8 mouse cellular contexts compared by ENCODE assay signal in the genomic region with DNA sequence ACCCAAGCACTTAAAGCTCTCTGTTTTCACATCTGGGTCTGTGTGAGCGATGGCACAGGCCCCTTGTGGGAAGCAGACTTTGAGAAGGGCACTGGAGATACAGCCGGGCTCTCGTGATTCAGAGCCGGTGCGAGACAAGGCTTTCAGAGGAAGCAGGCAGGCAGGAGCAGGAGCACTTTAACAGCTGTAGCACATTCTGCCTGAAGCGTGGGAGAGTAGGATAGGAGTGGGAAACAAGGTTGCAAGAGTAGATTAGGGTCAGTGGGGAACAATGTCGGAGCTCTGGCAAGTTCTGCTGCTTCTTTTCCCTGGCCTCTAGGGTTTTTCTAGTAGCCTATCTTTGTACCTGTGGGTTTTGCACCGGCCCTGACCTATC. TPM values are rescaled to one million over a fixed set of nuclear protein-coding genes. Genes with fewer than 3 reads are reported as not detected.
DNase-seq lines count a peak whose midpoint lies in the region; ATAC-seq and TF ChIP-seq lines count a peak whose summit lies in the region.

No protein-coding gene starts in this region.

- H3K27ac ChIP-seq in kidney, postnatal 0 days, result peak overlapping the region; percentile 84
- peak overlapping the region; percentile 66 for H3K27ac ChIP-seq in embryonic facial prominence, embryonic 13.5 days
- H3K27ac ChIP-seq in hindbrain, embryonic 14.5 days, result no peak overlapping the region
- H3K27ac ChIP-seq in midbrain, embryonic 13.5 days, result no peak overlapping the region

- WGBS in kidney, postnatal 0 days, result 12% methylated on average over 8 of the region's 8 CpGs
- WGBS in embryonic facial prominence, embryonic 13.5 days, result 11% methylated on average over 8 of the region's 8 CpGs
- WGBS in hindbrain, embryonic 14.5 days, result 32% methylated on average over 8 of the region's 8 CpGs
- 30% methylated on average over 8 of the region's 8 CpGs for WGBS in midbrain, embryonic 13.5 days

- H3K4me1 ChIP-seq in kidney, postnatal 0 days (replicated peaks; ENCODE audit: insufficient read depth, low read length), result peaks cover 27% of the 10 kb centered on the region
- H3K4me1 ChIP-seq in embryonic facial prominence, embryonic 13.5 days, result peaks cover 40% of the 10 kb centered on the region
- peaks cover 18% of the 10 kb centered on the region for H3K4me1 ChIP-seq in hindbrain, embryonic 14.5 days (replicated peaks; ENCODE audit: control insufficient read depth, insufficient read depth, low read length)
- peaks cover 32% of the 10 kb centered on the region for H3K4me1 ChIP-seq in midbrain, embryonic 13.5 days (replicated peaks)

- peak overlapping the region; percentile 64 for H3K4me2 ChIP-seq in kidney, postnatal 0 days (ENCODE audit: low read length)
- peak overlapping the region; percentile 64 for H3K4me2 ChIP-seq in embryonic facial prominence, embryonic 13.5 days
- H3K4me2 ChIP-seq in hindbrain, embryonic 14.5 days (replicated peaks), result peak overlapping the region; percentile 67
- H3K4me2 ChIP-seq in midbrain, embryonic 13.5 days (replicated peaks), result peak overlapping the region; percentile 60

- peak overlapping the region; percentile 31; the same call in 1 of the 2 replicates for H3K4me3 ChIP-seq in kidney, postnatal 0 days (replicated peaks; ENCODE audit: low read depth, low read length)
- peak overlapping the region; percentile 37; the same call in 1 of the 2 replicates for H3K4me3 ChIP-seq in embryonic facial prominence, embryonic 13.5 days
- H3K4me3 ChIP-seq in hindbrain, embryonic 14.5 days (replicated peaks; ENCODE audit: low read length), result peak overlapping the region; percentile 37; the same call in 1 of the 2 replicates
- peak overlapping the region; percentile 41; the same call in 1 of the 2 replicates for H3K4me3 ChIP-seq in midbrain, embryonic 13.5 days (replicated peaks)

- no peak for ATAC-seq in kidney, postnatal 0 days (replicated peaks; ENCODE audit: low FRiP score, low read depth)
- ATAC-seq in embryonic facial prominence, embryonic 13.5 days (ENCODE audit: insufficient number of reproducible peaks, insufficient read depth, low FRiP score, low TSS enrichment, low read depth), result no peak
- no peak for ATAC-seq in hindbrain, embryonic 14.5 days (ENCODE audit: low FRiP score)
- no peak for ATAC-seq in midbrain, embryonic 13.5 days

- no peaks in the 10 kb centered on the region for H3K36me3 ChIP-seq in kidney, postnatal 0 days (ENCODE audit: insufficient read depth, low read length)
- H3K36me3 ChIP-seq in embryonic facial prominence, embryonic 13.5 days, result no peaks in the 10 kb centered on the region
- H3K36me3 ChIP-seq in hindbrain, embryonic 14.5 days (replicated peaks; ENCODE audit: control insufficient read depth, insufficient read depth), result no peaks in the 10 kb centered on the region
- H3K36me3 ChIP-seq in midbrain, embryonic 13.5 days, result no peaks in the 10 kb centered on the region

- intact Hi-C loops in gastrocnemius, postnatal 36 days (cut with DNase I), result loop anchor here (5.0 kb wide), 1 partner anchor 76 kb away; no protein-coding TSS in a partner anchor

- H3K9me3 ChIP-seq in kidney, postnatal 0 days (replicated peaks; ENCODE audit: low read length), result no peaks in the 10 kb centered on the region
- no peaks in the 10 kb centered on the region for H3K9me3 ChIP-seq in embryonic facial prominence, embryonic 13.5 days
- H3K9me3 ChIP-seq in hindbrain, embryonic 14.5 days (ENCODE audit: control insufficient read depth, low read length), result no peaks in the 10 kb centered on the region
- H3K9me3 ChIP-seq in midbrain, embryonic 13.5 days, result no peaks in the 10 kb centered on the region

- TF ChIP-seq CTCF in kidney, postnatal 0 days (IDR thresholded peaks at IDR 0.05; ENCODE audit: low read depth), result no peak

- H3K9ac ChIP-seq in kidney, postnatal 0 days (ENCODE audit: low read depth, low read length), result peak overlapping the region; percentile 15; the same call in 1 of the 2 replicates
- H3K9ac ChIP-seq in embryonic facial prominence, embryonic 13.5 days, result peak overlapping the region; percentile 62
- H3K9ac ChIP-seq in hindbrain, embryonic 14.5 days, result 0 out of 2 replicates have a peak overlapping the region, but pooled peaks have one; percentile 47
- peak overlapping the region; percentile 41 for H3K9ac ChIP-seq in midbrain, embryonic 13.5 days (replicated peaks)

- no peak for DNase-seq in kidney, postnatal 0 days (ENCODE audit: low spot score)
- no peak for DNase-seq in kidney, postnatal 25 days
- DNase-seq in hindbrain, embryonic 14.5 days (ENCODE audit: low spot score), result no peak
- DNase-seq in gastrocnemius, postnatal 36 days, result no peak
- DNase-seq in frontal cortex, adult 2 months (ENCODE audit: extremely low spot score in 1 of 2, low spot score in 1 of 2), result no peak
- DNase-seq in frontal cortex, postnatal 36 days (ENCODE audit: low spot score in 2 of 2), result no peak

- H3K27me3 ChIP-seq in kidney, postnatal 0 days (ENCODE audit: insufficient read depth, low read length), result no peaks in the 10 kb centered on the region
- no peaks in the 10 kb centered on the region for H3K27me3 ChIP-seq in embryonic facial prominence, embryonic 13.5 days
- no peaks in the 10 kb centered on the region for H3K27me3 ChIP-seq in hindbrain, embryonic 14.5 days (ENCODE audit: control insufficient read depth, insufficient read depth, low read length)
- peaks cover 12% of the 10 kb centered on the region; the same call in 1 of the 2 replicates for H3K27me3 ChIP-seq in midbrain, embryonic 13.5 days

RNA-seq across cellular contexts. Expression of a gene that starts 5.3 kb away (rescaled TPM):
- polyA plus RNA-seq in kidney, postnatal 0 days (2015; fragmentation: Nextera tagmentation; extraction: Ambion mirVana), result 46.8 and 47.6 TPM in 2 replicates
- polyA plus RNA-seq in embryonic facial prominence, embryonic 13.5 days (2015; fragmentation: Nextera tagmentation; extraction: Ambion mirVana), result 53.6 and 54.2 TPM in 2 replicates
- 40.5 and 40.9 TPM in 2 replicates for polyA plus RNA-seq in hindbrain, embryonic 14.5 days (2014; fragmentation: Nextera tagmentation; extraction: Ambion mirVana)
- polyA plus RNA-seq in midbrain, embryonic 13.5 days (2015; fragmentation: Nextera tagmentation; extraction: Ambion mirVana), result 48.4 and 49.7 TPM in 2 replicates
- 10 to 100 TPM; 16.0 to 19.9 TPM for total RNA-seq in gastrocnemius, postnatal 36 days (2021)
- polyA plus RNA-seq in frontal cortex, adult 2 months (2012; rRNA removed), result 27.1 and 30.3 TPM in 2 replicates

RNA-seq across cellular contexts. Expression of a gene that starts 5.6 kb away (rescaled TPM):
- polyA plus RNA-seq in kidney, postnatal 0 days (2015; fragmentation: Nextera tagmentation; extraction: Ambion mirVana), result 18.2 and 18.3 TPM in 2 replicates
- polyA plus RNA-seq in embryonic facial prominence, embryonic 13.5 days (2015; fragmentation: Nextera tagmentation; extraction: Ambion mirVana), result 12.9 and 13.1 TPM in 2 replicates
- 3.8 and 3.9 TPM in 2 replicates for polyA plus RNA-seq in hindbrain, embryonic 14.5 days (2014; fragmentation: Nextera tagmentation; extraction: Ambion mirVana)
- 3.0 and 4.1 TPM in 2 replicates for polyA plus RNA-seq in midbrain, embryonic 13.5 days (2015; fragmentation: Nextera tagmentation; extraction: Ambion mirVana)
- total RNA-seq in gastrocnemius, postnatal 36 days (2021), result 1 to 10 TPM; 4.8 to 4.9 TPM
- polyA plus RNA-seq in frontal cortex, adult 2 months (2012; rRNA removed), result 4.5 and 5.9 TPM in 2 replicates

RNA-seq across cellular contexts. Expression of a gene that starts 35.0 kb away (rescaled TPM):
- 2.0 and 2.1 TPM in 2 replicates for polyA plus RNA-seq in kidney, postnatal 0 days (2015; fragmentation: Nextera tagmentation; extraction: Ambion mirVana)
- polyA plus RNA-seq in embryonic facial prominence, embryonic 13.5 days (2015; fragmentation: Nextera tagmentation; extraction: Ambion mirVana), result 2.6 and 3.1 TPM in 2 replicates
- 1.9 and 2.3 TPM in 2 replicates for polyA plus RNA-seq in hindbrain, embryonic 14.5 days (2014; fragmentation: Nextera tagmentation; extraction: Ambion mirVana)
- 1.8 and 2.3 TPM in 2 replicates for polyA plus RNA-seq in midbrain, embryonic 13.5 days (2015; fragmentation: Nextera tagmentation; extraction: Ambion mirVana)
- total RNA-seq in gastrocnemius, postnatal 36 days (2021), result under 1 TPM in 1 of 2 experiments, not detected in 1; 0.15 TPM
- polyA plus RNA-seq in frontal cortex, adult 2 months (2012; rRNA removed), result 0.71 and 1.0 TPM in 2 replicates

Comparison
In these comparisons a context has a peak if more than half of its experiments do, and no peak if none do; other contexts are left out.
1. H3K27ac ChIP-seq: peak in kidney, postnatal 0 days (single experiment) and embryonic facial prominence, embryonic 13.5 days (single experiment); none in hindbrain, embryonic 14.5 days (single experiment) and midbrain, embryonic 13.5 days (single experiment).
2. Peak in every context shown above with its lines, with median percentiles within 50 percentile points of each other: H3K4me2 ChIP-seq, H3K4me3 ChIP-seq and H3K9ac ChIP-seq.